Mouse (Mus musculus): ENCODE measurements around the gene Tap2.

- TF ChIP-seq CTCF (conservative IDR thresholded peaks at IDR 0.05; ENCODE audit: low read length) (no peak), NANOG (IDR thresholded peaks at IDR 0.05; ENCODE audit: borderline replicate concordance, low read length) (no peak), POU5F1 (IDR thresholded peaks at IDR 0.05; ENCODE audit: borderline replicate concordance, low read length) (no peak)
Observed at GRCm38 (mm10) chr17:34217216-34217928, 14.0 kb downstream of the Tap2 start.

Measured in E14TG2a.4 (cell line).